Mouse (Mus musculus) lung, postnatal 0 days (tissue): ENCODE results near the gene H2al2a.

Source experiments
- CTCF ChIP-seq: IDR thresholded peaks from 2 replicates; pipeline ENCODE4 v1.5.1; 2016; ENCODE audit warnings: antibody characterized with exemption, mild to moderate bottlenecking
- EP300 ChIP-seq: IDR thresholded peaks from 2 replicates; pipeline ENCODE4 v1.6.1; 2016; ENCODE audit warnings: antibody characterized with exemption, mild to moderate bottlenecking, control low read depth

- TF ChIP-seq CTCF (no peak), EP300 (no peak)
Observed at GRCm38 (mm10) chr2:18038895-18039371, 42.2 kb upstream of the H2al2a start.
